Mouse (Mus musculus): Measurements from ENCODE around the gene Zbtb4.

DNA sequence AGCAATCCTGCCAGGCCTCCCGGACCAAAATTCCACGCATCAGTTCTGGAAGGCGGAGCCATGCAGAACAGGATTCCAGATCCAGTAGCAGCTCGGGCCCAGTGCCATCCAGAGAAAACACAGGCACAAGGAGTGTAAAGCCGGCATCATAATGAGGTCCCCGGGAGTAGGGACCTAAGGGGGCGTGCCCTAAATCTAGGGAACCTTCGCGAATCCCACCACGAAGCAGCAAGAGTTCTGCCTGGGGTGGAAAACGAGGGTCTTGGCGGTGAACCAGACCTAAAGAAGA, 38.9 kb downstream of the Zbtb4 start:
- TF ChIP-seq CTCF (IDR thresholded peaks at IDR 0.05; ENCODE audit: extremely low read depth, insufficient read length, insufficient replicate concordance, low read depth, low read length) (no peak), POLR2A (IDR thresholded peaks at IDR 0.05; ENCODE audit: low read depth, low read length) (no peak; the same call in 1 of the 2 replicates)
